In genomic region chr1:162456861-162457260, GRCm38 (mm10) we compare ENCODE assay signal across 10 mouse cellular contexts.
"Had no signal": no experiment of that assay in that cellular context is flagged by ENCODE, and none has a peak within 500 bp of the region (broad histone marks: within the 10 kb centered on the region; RNA-seq: fewer than 3 reads in every experiment).

No protein-coding gene starts in this region.

- DNase-seq: lung, embryonic 14.5 days; lung, postnatal 10 days; lung, postnatal 4 days; midbrain, embryonic 14.5 days; retina, postnatal 1 day; spleen, adult 18-20 months; thymus, adult 18-20 months; thymus, postnatal 14 days; thymus, postnatal 36 days had no signal

- ATAC-seq: midbrain, embryonic 16.5 days had no signal
